In genomic region chr3:103991271-103991670, GRCm38 (mm10) we compare ENCODE assay signal across 23 mouse cellular contexts.
"Had no signal": no experiment of that assay in that cellular context is flagged by ENCODE, and none has a peak within 500 bp of the region (broad histone marks: within the 10 kb centered on the region; RNA-seq: fewer than 3 reads in every experiment).

No protein-coding gene starts in this region.

- ATAC-seq: hindbrain, postnatal 0 days; intestine, embryonic 16.5 days had no signal

- DNase-seq: gastrocnemius, adult 2 months; gastrocnemius, postnatal 10 days; gastrocnemius, postnatal 25 days; heart, adult 2 months; heart, postnatal 14 days; heart, postnatal 36 days; kidney, adult 11 months; kidney, adult 8-10 months; kidney, postnatal 10 days; kidney, postnatal 25 days; kidney, postnatal 4 days; liver; liver, embryonic 13.5 days had no signal

- H3K4me1 ChIP-seq: heart, embryonic 15.5 days; hindbrain, embryonic 13.5 days; hindbrain, embryonic 15.5 days; limb, embryonic 10.5 days; limb, embryonic 12.5 days; liver, embryonic 13.5 days had no signal

- H3K4me3 ChIP-seq: gastrocnemius, adult 2 months; heart, adult 2 months; heart, embryonic 13.5 days; heart, embryonic 15.5 days; hindbrain, embryonic 13.5 days; hindbrain, embryonic 15.5 days; layer of hippocampus, adult 2 months; left cerebral cortex, adult 2 months; limb, embryonic 10.5 days; limb, embryonic 12.5 days; liver, embryonic 13.5 days had no signal

- H3K27ac ChIP-seq: gastrocnemius, adult 2 months; heart, adult 2 months; heart, embryonic 13.5 days; heart, embryonic 15.5 days; hindbrain, embryonic 13.5 days; hindbrain, embryonic 15.5 days; hindbrain, postnatal 0 days; layer of hippocampus, adult 2 months; left cerebral cortex, adult 2 months; limb, embryonic 10.5 days; limb, embryonic 12.5 days; liver, embryonic 13.5 days had no signal

- H3K27me3 ChIP-seq: heart, embryonic 13.5 days; heart, embryonic 15.5 days; hindbrain, embryonic 13.5 days; hindbrain, embryonic 15.5 days; limb, embryonic 12.5 days; liver, embryonic 13.5 days had no signal
